Mouse (Mus musculus): ENCODE data around the gene Skap1.

GRCm38 (mm10) chr11:96775665-96776064, 311.3 kb downstream of the Skap1 start:
- no peak for TF ChIP-seq CTCF (conservative IDR thresholded peaks at IDR 0.05; ENCODE audit: low read length)
- TF ChIP-seq NANOG (IDR thresholded peaks at IDR 0.05; ENCODE audit: borderline replicate concordance, low read length): no peak
- no peak for TF ChIP-seq POU5F1 (IDR thresholded peaks at IDR 0.05; ENCODE audit: borderline replicate concordance, low read length)

Data from E14TG2a.4 (cell line).